In genomic region chr14:75844111-75844695, GRCm38 (mm10) we compare ENCODE assay signal across 8 mouse cellular contexts. TPM values are rescaled to one million over a fixed set of nuclear protein-coding genes. Genes with fewer than 3 reads are reported as not detected.
A peak's percentile ranks its signal among the peaks of the same experiment; 100 is the strongest.
DNase-seq lines count a peak whose midpoint lies in the region; ATAC-seq and TF ChIP-seq lines count a peak whose summit lies in the region.

No protein-coding gene starts in this region.

- H3K4me1 ChIP-seq in embryonic facial prominence, embryonic 11.5 days (ENCODE audit: control insufficient read depth, insufficient read depth, low read length): no peaks in the 10 kb centered on the region; the same call in none of the 2 replicates
- H3K4me1 ChIP-seq in intestine, postnatal 0 days (replicated peaks; ENCODE audit: control insufficient read depth, insufficient read depth, low read length): peaks cover 6% of the 10 kb centered on the region
- H3K4me1 ChIP-seq in midbrain, embryonic 15.5 days: peaks cover 25% of the 10 kb centered on the region

- peak overlapping the region; percentile 94 for H3K9ac ChIP-seq in embryonic facial prominence, embryonic 11.5 days (replicated peaks; ENCODE audit: low read length)
- peak overlapping the region; percentile 98 for H3K9ac ChIP-seq in intestine, postnatal 0 days (ENCODE audit: low read depth, low read length)
- H3K9ac ChIP-seq in midbrain, embryonic 15.5 days: peak overlapping the region; percentile 96

- no peak for TF ChIP-seq CTCF in intestine, postnatal 0 days (IDR thresholded peaks at IDR 0.05; ENCODE audit: low read depth)

- peak overlapping the region; percentile 87 for H3K4me3 ChIP-seq in embryonic facial prominence, embryonic 11.5 days (ENCODE audit: low read depth, low read length)
- peak overlapping the region; percentile 96 for H3K4me3 ChIP-seq in intestine, postnatal 0 days (ENCODE audit: low read depth, low read length)
- peak overlapping the region; percentile 84 for H3K4me3 ChIP-seq in midbrain, embryonic 15.5 days

- no peak for ATAC-seq in embryonic facial prominence, embryonic 11.5 days (replicated peaks; ENCODE audit: insufficient number of reproducible peaks, low FRiP score, low TSS enrichment, low read depth)
- ATAC-seq in intestine, postnatal 0 days: no peak
- no peak for ATAC-seq in midbrain, embryonic 15.5 days (replicated peaks)

- H3K4me2 ChIP-seq in embryonic facial prominence, embryonic 11.5 days (ENCODE audit: low read depth, low read length): peak overlapping the region; percentile 40
- peak overlapping the region; percentile 80 for H3K4me2 ChIP-seq in intestine, postnatal 0 days (replicated peaks; ENCODE audit: low read depth)
- peak overlapping the region; percentile 66 for H3K4me2 ChIP-seq in midbrain, embryonic 15.5 days

- peak; percentile 53 for DNase-seq in kidney, adult 9 months
- no peak for DNase-seq in kidney, postnatal 4 days
- DNase-seq in embryonic facial prominence, embryonic 11.5 days (ENCODE audit: low spot score): no peak
- no peak for DNase-seq in gastrocnemius, postnatal 25 days
- no peak for DNase-seq in spleen, adult 12 weeks (ENCODE audit: low spot score)
- no peak for DNase-seq in left cerebral cortex, adult 18-20 months (ENCODE audit: low spot score in 2 of 2)

- WGBS in embryonic facial prominence, embryonic 11.5 days: 8% methylated on average over 14 of the region's 14 CpGs
- 6% methylated on average over 14 of the region's 14 CpGs for WGBS in intestine, postnatal 0 days
- WGBS in midbrain, embryonic 15.5 days: 10% methylated on average over 14 of the region's 14 CpGs

- no peaks in the 10 kb centered on the region for H3K27me3 ChIP-seq in embryonic facial prominence, embryonic 11.5 days (ENCODE audit: control insufficient read depth, insufficient read depth, low read length)
- no peaks in the 10 kb centered on the region for H3K27me3 ChIP-seq in intestine, postnatal 0 days (replicated peaks; ENCODE audit: control insufficient read depth, insufficient read depth, low read length)
- H3K27me3 ChIP-seq in midbrain, embryonic 15.5 days (replicated peaks): no peaks in the 10 kb centered on the region

- H3K36me3 ChIP-seq in embryonic facial prominence, embryonic 11.5 days (replicated peaks; ENCODE audit: control insufficient read depth, insufficient read depth, low read depth, low read length): peaks cover 16% of the 10 kb centered on the region
- peaks cover 19% of the 10 kb centered on the region for H3K36me3 ChIP-seq in intestine, postnatal 0 days (ENCODE audit: control insufficient read depth, insufficient read depth)
- H3K36me3 ChIP-seq in midbrain, embryonic 15.5 days (replicated peaks): peaks cover 19% of the 10 kb centered on the region

- H3K9me3 ChIP-seq in embryonic facial prominence, embryonic 11.5 days (replicated peaks; ENCODE audit: control insufficient read depth, low read length): no peaks in the 10 kb centered on the region
- H3K9me3 ChIP-seq in intestine, postnatal 0 days (ENCODE audit: control insufficient read depth): no peaks in the 10 kb centered on the region
- no peaks in the 10 kb centered on the region for H3K9me3 ChIP-seq in midbrain, embryonic 15.5 days

- peak overlapping the region; percentile 94 for H3K27ac ChIP-seq in embryonic facial prominence, embryonic 11.5 days (replicated peaks; ENCODE audit: low read depth, low read length)
- peak overlapping the region; percentile 100 for H3K27ac ChIP-seq in intestine, postnatal 0 days (ENCODE audit: low read depth, low read length)
- peak overlapping the region; percentile 98 for H3K27ac ChIP-seq in midbrain, embryonic 15.5 days

RNA-seq across cellular contexts. Expression of gene Tpt1, which starts 0.7 kb away (rescaled TPM):
- 1,068 and 1,141 TPM in 2 replicates for polyA plus RNA-seq in embryonic facial prominence, embryonic 11.5 days (2014; fragmentation: Nextera tagmentation; extraction: Ambion mirVana)
- 1,212 and 1,295 TPM in 2 replicates for polyA plus RNA-seq in intestine, postnatal 0 days (2015; fragmentation: Nextera tagmentation; extraction: Ambion mirVana)
- polyA plus RNA-seq in midbrain, embryonic 15.5 days (2015; fragmentation: Nextera tagmentation; extraction: Ambion mirVana): 613 and 619 TPM in 2 replicates
- total RNA-seq in gastrocnemius, postnatal 25 days (2021): 1,000 to 10,000 TPM; 2,961 to 2,964 TPM
- 1,000 to 10,000 TPM in 1 of 2 experiments, 100 to 1,000 TPM in 1; 988 to 1,071 TPM for total RNA-seq in left cerebral cortex, adult 18-20 months (2021)

RNA-seq across cellular contexts. Expression of gene Slc25a30, which starts 57.4 kb away (rescaled TPM):
- polyA plus RNA-seq in embryonic facial prominence, embryonic 11.5 days (2014; fragmentation: Nextera tagmentation; extraction: Ambion mirVana): 6.1 and 7.4 TPM in 2 replicates
- 2.5 TPM in 2 replicates for polyA plus RNA-seq in intestine, postnatal 0 days (2015; fragmentation: Nextera tagmentation; extraction: Ambion mirVana)
- 9.3 and 10.4 TPM in 2 replicates for polyA plus RNA-seq in midbrain, embryonic 15.5 days (2015; fragmentation: Nextera tagmentation; extraction: Ambion mirVana)
- 1 to 10 TPM; 7.1 to 7.2 TPM for total RNA-seq in gastrocnemius, postnatal 25 days (2021)
- 10 to 100 TPM; 13.4 to 14.9 TPM for total RNA-seq in left cerebral cortex, adult 18-20 months (2021)
